Comparison of ENCODE assay signal across 11 mouse cellular contexts in genomic region chr13:56072268-56072607, GRCm38 (mm10).
A peak's percentile ranks its signal among the peaks of the same experiment; 100 is the strongest.
DNase-seq lines count a peak whose midpoint lies in the region; ATAC-seq and TF ChIP-seq lines count a peak whose summit lies in the region.
"Had no signal": no experiment of that assay in that cellular context is flagged by ENCODE, and none has a peak within 500 bp of the region (broad histone marks: within the 10 kb centered on the region; RNA-seq: fewer than 3 reads in every experiment).

No protein-coding gene starts in this region.

- peak; percentile 82 for TF ChIP-seq CTCF in layer of hippocampus, adult 2 months (conservative IDR thresholded peaks at IDR 0.05)

- no peak overlapping the region for H3K4me3 ChIP-seq in layer of hippocampus, adult 2 months
- H3K4me3 ChIP-seq: erythroblast, embryonic 14.5 days; neural tube, embryonic 12.5 days; stomach, embryonic 15.5 days had no signal

- ATAC-seq in CD4-positive, CD25-positive, alpha-beta regulatory T cell, adult 4 months: no peak

- DNase-seq in CD4-positive, CD25-positive, alpha-beta regulatory T cell, adult 2 months (ENCODE audit: low read depth, low spot score): peak; percentile 11
- DNase-seq in layer of hippocampus, adult 2 months (ENCODE audit: low spot score in 2 of 2): peak; percentile 37 to 60
- no peak for DNase-seq in layer of hippocampus, adult 9-11 months
- DNase-seq in thymus, postnatal 0 days (ENCODE audit: low spot score): peak; percentile 16
- DNase-seq in thymus, adult 18-20 months: no peak
- DNase-seq in thymus, postnatal 4 days: peak; percentile 31
- DNase-seq in cerebellum, postnatal 4 days (ENCODE audit: low spot score in 2 of 2): no peak

- no peak overlapping the region for H3K27ac ChIP-seq in layer of hippocampus, adult 2 months
- H3K27ac ChIP-seq: neural tube, embryonic 12.5 days had no signal

Comparison
In these comparisons a context has a peak if more than half of its experiments do, and no peak if none do; other contexts are left out.
1. DNase-seq: peak in CD4-positive, CD25-positive, alpha-beta regulatory T cell, adult 2 months (single experiment), layer of hippocampus, adult 2 months (2 of 2), thymus, postnatal 0 days (single experiment) and thymus, postnatal 4 days (single experiment); none in layer of hippocampus, adult 9-11 months (single experiment), thymus, adult 18-20 months (0 of 2) and cerebellum, postnatal 4 days (0 of 2).